In genomic region chr7:75460290-75460689, GRCm38 (mm10) we compare ENCODE assay signal across 26 mouse cellular contexts. TPM values are rescaled to one million over a fixed set of nuclear protein-coding genes. Genes with fewer than 3 reads are reported as not detected.
A peak's percentile ranks its signal among the peaks of the same experiment; 100 is the strongest.
DNase-seq lines count a peak whose midpoint lies in the region; ATAC-seq and TF ChIP-seq lines count a peak whose summit lies in the region.
"Had no signal": no experiment of that assay in that cellular context is flagged by ENCODE, and none has a peak within 500 bp of the region (broad histone marks: within the 10 kb centered on the region; RNA-seq: fewer than 3 reads in every experiment).

No protein-coding gene starts in this region.

- H3K9me3 ChIP-seq in heart, embryonic 12.5 days (replicated peaks): no peaks in the 10 kb centered on the region
- no peaks in the 10 kb centered on the region for H3K9me3 ChIP-seq in kidney, postnatal 0 days (replicated peaks; ENCODE audit: low read length)
- no peaks in the 10 kb centered on the region for H3K9me3 ChIP-seq in ES-E14 (ENCODE audit: control insufficient read depth, insufficient read depth, low read depth, low read length)
- H3K9me3 ChIP-seq: embryonic facial prominence, embryonic 13.5 days; embryonic facial prominence, embryonic 15.5 days; forebrain, embryonic 10.5 days; forebrain, embryonic 12.5 days had no signal

- no peak overlapping the region for H3K4me2 ChIP-seq in heart, embryonic 12.5 days
- H3K4me2 ChIP-seq in kidney, postnatal 0 days (ENCODE audit: low read length): 0 out of 2 replicates have a peak overlapping the region, but pooled peaks have one; percentile 15
- H3K4me2 ChIP-seq: embryonic facial prominence, embryonic 13.5 days; embryonic facial prominence, embryonic 15.5 days; forebrain, embryonic 12.5 days had no signal

- no peaks in the 10 kb centered on the region for H3K27me3 ChIP-seq in heart, embryonic 12.5 days (replicated peaks)
- no peaks in the 10 kb centered on the region for H3K27me3 ChIP-seq in heart, adult 2 months (ENCODE audit: control insufficient read depth, insufficient read depth, low read length)
- H3K27me3 ChIP-seq in kidney, postnatal 0 days (ENCODE audit: insufficient read depth, low read length): no peaks in the 10 kb centered on the region
- H3K27me3 ChIP-seq: CH12.LX; embryonic facial prominence, embryonic 13.5 days; embryonic facial prominence, embryonic 15.5 days; forebrain, embryonic 12.5 days had no signal

- no peak for ATAC-seq in heart, embryonic 12.5 days (ENCODE audit: insufficient number of reproducible peaks, low FRiP score)
- no peak for ATAC-seq in kidney, postnatal 0 days (replicated peaks; ENCODE audit: low FRiP score, low read depth)
- ATAC-seq: CD4-positive, CD25-positive, alpha-beta regulatory T cell, adult 4 months; forebrain, embryonic 14.5 days; forebrain, embryonic 16.5 days had no signal

- 69% methylated on average over 1 of the region's 1 CpGs for WGBS in heart, embryonic 12.5 days
- WGBS in heart, adult 2 months: 48% methylated on average over 1 of the region's 1 CpGs
- 54% methylated on average over 1 of the region's 1 CpGs for WGBS in kidney, postnatal 0 days

- intact Hi-C loops in heart, adult 2 months (cut with DNase I): no loop called here

- no peak for TF ChIP-seq EP300 in heart, adult 2 months (IDR thresholded peaks at IDR 0.05; ENCODE audit: insufficient read depth, low read depth, low read length)

- H3K36me3 ChIP-seq in heart, embryonic 12.5 days: no peaks in the 10 kb centered on the region
- peaks cover 27% of the 10 kb centered on the region for H3K36me3 ChIP-seq in heart, adult 2 months (ENCODE audit: control insufficient read depth, insufficient read depth, low read length)
- no peaks in the 10 kb centered on the region for H3K36me3 ChIP-seq in kidney, postnatal 0 days (ENCODE audit: insufficient read depth, low read length)
- H3K36me3 ChIP-seq in ES-E14 (ENCODE audit: control insufficient read depth, insufficient read depth, low read length, poor library complexity, severe bottlenecking): no peaks in the 10 kb centered on the region
- H3K36me3 ChIP-seq: embryonic facial prominence, embryonic 13.5 days; embryonic facial prominence, embryonic 15.5 days; forebrain, embryonic 10.5 days; forebrain, embryonic 12.5 days had no signal

- no peak for TF ChIP-seq POLR2A in heart, adult 2 months (IDR thresholded peaks at IDR 0.05; ENCODE audit: insufficient read depth, low read depth, low read length)

- peaks cover 43% of the 10 kb centered on the region for H3K4me1 ChIP-seq in heart, embryonic 12.5 days (replicated peaks)
- H3K4me1 ChIP-seq in heart, adult 2 months (ENCODE audit: control insufficient read depth, insufficient read depth, low read length): peaks cover 6% of the 10 kb centered on the region
- H3K4me1 ChIP-seq in kidney, postnatal 0 days (replicated peaks; ENCODE audit: insufficient read depth, low read length): peaks cover 8% of the 10 kb centered on the region
- H3K4me1 ChIP-seq in ES-E14 (ENCODE audit: control insufficient read depth in 2 of 2, insufficient read depth in 2 of 2, low read length in 2 of 2, poor library complexity in 1 of 2): no peaks in the 10 kb centered on the region

- no peak overlapping the region for H3K9ac ChIP-seq in heart, embryonic 12.5 days
- no peak overlapping the region for H3K9ac ChIP-seq in heart, adult 2 months (ENCODE audit: low read depth, low read length)
- H3K9ac ChIP-seq in kidney, postnatal 0 days (ENCODE audit: low read depth, low read length): no peak overlapping the region
- H3K9ac ChIP-seq in ES-E14 (ENCODE audit: insufficient read depth, low read depth, low read length, poor library complexity, severe bottlenecking): no peak overlapping the region
- H3K9ac ChIP-seq: embryonic facial prominence, embryonic 13.5 days; embryonic facial prominence, embryonic 15.5 days; forebrain, embryonic 12.5 days had no signal

- H3K27ac ChIP-seq in heart, embryonic 12.5 days (ENCODE audit: poor library complexity, severe bottlenecking): 0 out of 2 replicates have a peak overlapping the region, but pooled peaks have one; percentile 1
- no peak overlapping the region for H3K27ac ChIP-seq in heart, adult 2 months
- no peak overlapping the region for H3K27ac ChIP-seq in kidney, postnatal 0 days
- H3K27ac ChIP-seq in ES-E14 (ENCODE audit: insufficient read depth, low read depth, low read length, poor library complexity, severe bottlenecking): no peak overlapping the region
- H3K27ac ChIP-seq: embryonic facial prominence, embryonic 13.5 days; embryonic facial prominence, embryonic 15.5 days; forebrain, embryonic 10.5 days; forebrain, embryonic 12.5 days had no signal

- in situ Hi-C loops in ES-E14 (cut with MboI; ENCODE audit: low sequenced_read_pairs in 2 of 2, unreplicated experiment in 2 of 2): no loop called here

- no peak for DNase-seq in heart, adult 2 months
- DNase-seq in kidney, postnatal 0 days (ENCODE audit: low spot score): no peak
- no peak for DNase-seq in kidney, adult 11 months
- DNase-seq in ES-E14 (ENCODE audit: low read depth, low spot score): no peak
- no peak for DNase-seq in spleen, adult 18-20 months
- DNase-seq: adrenal gland, adult 2 months; adrenal gland, postnatal 10 days; adrenal gland, postnatal 25 days; B cell, adult 2 months; cerebellum, adult 11 months; cerebellum, adult 18-20 months; cerebellum, adult 8-10 months; cerebellum, adult 9-11 months; cerebellum, postnatal 14 days; cerebellum, postnatal 36 days; embryo, embryonic 11 days had no signal

- no peak for TF ChIP-seq CTCF in heart, adult 2 months (IDR thresholded peaks at IDR 0.05)
- TF ChIP-seq CTCF in kidney, postnatal 0 days (IDR thresholded peaks at IDR 0.05; ENCODE audit: low read depth): no peak

- peaks cover 3% of the 10 kb centered on the region; the same call in 1 of the 2 replicates for H3K79me2 ChIP-seq in heart, adult 2 months (replicated peaks; ENCODE audit: control insufficient read depth, insufficient read depth, low read length)

- H3K4me3 ChIP-seq in heart, embryonic 12.5 days: no peak overlapping the region
- no peak overlapping the region for H3K4me3 ChIP-seq in heart, adult 2 months
- H3K4me3 ChIP-seq in kidney, postnatal 0 days (replicated peaks; ENCODE audit: low read depth, low read length): no peak overlapping the region
- no peak overlapping the region for H3K4me3 ChIP-seq in ES-E14 (ENCODE audit: insufficient read depth in 1 of 2, low read depth in 1 of 2, low read length in 2 of 2, poor library complexity in 1 of 2, severe bottlenecking in 1 of 2)
- H3K4me3 ChIP-seq: embryonic facial prominence, embryonic 13.5 days; embryonic facial prominence, embryonic 15.5 days; erythroblast, embryonic 14.5 days; forebrain, embryonic 10.5 days; forebrain, embryonic 12.5 days had no signal

TF ChIP-seq in ES-E14, 5 proteins besides CTCF, POLR2A, EP300 and RAD21:
- TF ChIP-seq HCFC1 (IDR thresholded peaks at IDR 0.05; ENCODE audit: borderline replicate concordance, insufficient read depth, low read length): no peak
- TF ChIP-seq ZC3H11A (IDR thresholded peaks at IDR 0.05; ENCODE audit: borderline replicate concordance, low read depth, low read length): no peak
- TF ChIP-seq MAFK (IDR thresholded peaks at IDR 0.05; ENCODE audit: insufficient read depth, low read depth, low read length): peak; percentile 51; the same call in 1 of the 2 replicates

RNA-seq across cellular contexts. Expression of gene Akap13, which starts 5.0 kb away (rescaled TPM):
- 66.9 and 73.2 TPM in 2 replicates for polyA plus RNA-seq in heart, embryonic 12.5 days (2016; fragmentation: Nextera tagmentation; extraction: Ambion mirVana)
- total RNA-seq in heart, adult 2 months (2021): 10 to 100 TPM; 64.1 to 72.0 TPM
- polyA plus RNA-seq in heart, adult 2 months (2012; rRNA removed): 16.8 and 20.0 TPM in 2 replicates
- polyA plus RNA-seq in kidney, postnatal 0 days (2015; fragmentation: Nextera tagmentation; extraction: Ambion mirVana): 24.3 and 27.9 TPM in 2 replicates
- 24.6 and 26.7 TPM in 2 replicates for total RNA-seq in ES-E14 (2012; rRNA removed)
